Mouse (Mus musculus) left cerebral cortex, postnatal 10 days (tissue): Measurements from ENCODE around the gene Abi2. TPM values are rescaled to one million over a fixed set of nuclear protein-coding genes. Genes with fewer than 3 reads are reported as not detected.

Experiments
- DNase-seq, 2 experiments: peaks; one replicate each; pipeline ENCODE4 v3.0.0; 2021 to 2022; ENCODE audit warnings: low spot score in 2 of 2, mixed read lengths in 1 of 2; ENCODE audit errors: extremely low spot score in 1 of 2
- intact Hi-C: fragments of 180-260 bp; cut with DNase I; formaldehyde crosslinking; loops from one replicate; pipeline ENCODE4 v1.15.1; 2025
- total RNA-seq, 2 experiments: library from RNA; stranded (reverse); gene quantifications; 2 replicates each; pipeline ENCODE4 v1.2.3; 2021

Abi2 gene
- total RNA-seq, 2 experiments from 2014 or later, result 446 to 493 TPM

- intact Hi-C loops, result no loop called here
Observed at GRCm38 (mm10) chr1:60481561-60481960, 72.1 kb downstream of the Abi2 start.

GRCm38 (mm10) chr1:60482881-60483280 is 73.5 kb downstream of the Abi2 start:
- no peak for DNase-seq
- intact Hi-C loops, result no loop called here

More at GRCm38 (mm10) chr1:60481561-60481960, 72.1 kb downstream of the Abi2 start:
- no peak for DNase-seq

GRCm38 (mm10) chr1:60485649-60486048 is 76.2 kb downstream of the Abi2 start:
- no peak for DNase-seq
- intact Hi-C loops, result loop anchor here (5.0 kb wide), 1 partner anchor 377 kb away; no protein-coding TSS in a partner anchor

- DNase-seq, result no peak
- intact Hi-C loops, result loop anchor here (5.0 kb wide), 1 partner anchor 374 kb away; no protein-coding TSS in a partner anchor
Observed at GRCm38 (mm10) chr1:60488635-60489034, 79.2 kb downstream of the Abi2 start.

- intact Hi-C loops, result loop anchor here (5.0 kb wide), 1 partner anchor 373 kb away; no protein-coding TSS in a partner anchor
- DNase-seq, result no peak
Observed at GRCm38 (mm10) chr1:60489660-60490059, 80.2 kb downstream of the Abi2 start.

GRCm38 (mm10) chr1:60490510-60490909 is 81.1 kb downstream of the Abi2 start:
- DNase-seq, result no peak
- intact Hi-C loops, result no loop called here

- no peak for DNase-seq
- intact Hi-C loops, result no loop called here
Observed at GRCm38 (mm10) chr1:60492404-60492803, 83.0 kb downstream of the Abi2 start.

GRCm38 (mm10) chr1:60493421-60493820 is 84.0 kb downstream of the Abi2 start:
- intact Hi-C loops, result no loop called here
- DNase-seq, result no peak

- DNase-seq, result no peak
- intact Hi-C loops, result no loop called here
Observed at GRCm38 (mm10) chr1:60503456-60503855, 94.0 kb downstream of the Abi2 start.

- no peak for DNase-seq
- intact Hi-C loops, result no loop called here
Observed at GRCm38 (mm10) chr1:60510584-60510983, 101.2 kb downstream of the Abi2 start.

GRCm38 (mm10) chr1:60530107-60530506 is 120.7 kb downstream of the Abi2 start:
- no peak for DNase-seq
- intact Hi-C loops, result no loop called here

GRCm38 (mm10) chr1:60530636-60531035 is 121.2 kb downstream of the Abi2 start:
- intact Hi-C loops, result no loop called here
- no peak for DNase-seq

Other genes starting within 250 kb of the Abi2 start
- gene Nbeal1, start 229.0 kb upstream of the Abi2 start, total RNA-seq, result 10 to 100 TPM; 15.5 to 19.0 TPM
- gene Cyp20a1, start 66.3 kb upstream of the Abi2 start, total RNA-seq, result 10 to 100 TPM; 14.2 to 14.6 TPM
- 100 to 1,000 TPM; 107 to 109 TPM for gene Raph1, start 157.5 kb downstream of the Abi2 start, total RNA-seq